Mouse (Mus musculus) cerebellum, postnatal 10 days (tissue): ENCODE measurements around the gene Psmd14.
A peak's percentile ranks its signal among the peaks of the same experiment; 100 is the strongest.

Source experiments
- DNase-seq, 2 experiments: peaks; one replicate each; pipeline ENCODE4 v3.0.0; 2021; ENCODE audit warnings: mixed read lengths in 2 of 2

Gene Psmd14

DNA sequence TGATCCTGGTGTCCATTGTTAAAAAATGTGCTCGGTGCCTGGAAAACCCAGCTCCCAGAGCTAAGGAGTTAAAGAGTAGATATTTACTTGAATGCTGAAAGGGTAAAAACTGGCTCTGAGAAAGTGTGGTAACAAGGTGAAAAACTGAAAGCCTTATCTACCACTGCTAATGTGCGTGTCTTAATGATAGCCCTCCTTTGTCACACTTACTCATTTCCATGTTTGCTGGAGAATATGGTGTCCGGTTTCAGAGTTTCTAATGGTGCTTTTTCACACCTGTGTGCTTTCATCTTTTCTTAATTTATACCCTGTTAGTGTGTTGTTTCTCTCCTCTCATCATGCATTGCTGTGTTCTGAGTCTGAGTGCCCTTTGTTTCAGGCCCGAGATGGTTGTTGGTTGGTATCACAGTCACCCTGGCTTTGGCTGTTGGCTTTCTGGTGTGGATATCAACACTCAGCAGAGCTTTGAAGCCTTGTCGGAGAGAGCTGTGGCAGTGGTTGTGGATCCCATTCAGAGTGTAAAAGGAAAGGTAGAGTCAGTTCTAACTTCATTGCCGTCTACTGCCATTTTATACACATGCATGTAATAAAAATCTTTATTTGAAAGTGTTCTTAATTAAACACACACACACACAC is 53.1 kb downstream of the Psmd14 start:
- DNase-seq: no peak

DNA sequence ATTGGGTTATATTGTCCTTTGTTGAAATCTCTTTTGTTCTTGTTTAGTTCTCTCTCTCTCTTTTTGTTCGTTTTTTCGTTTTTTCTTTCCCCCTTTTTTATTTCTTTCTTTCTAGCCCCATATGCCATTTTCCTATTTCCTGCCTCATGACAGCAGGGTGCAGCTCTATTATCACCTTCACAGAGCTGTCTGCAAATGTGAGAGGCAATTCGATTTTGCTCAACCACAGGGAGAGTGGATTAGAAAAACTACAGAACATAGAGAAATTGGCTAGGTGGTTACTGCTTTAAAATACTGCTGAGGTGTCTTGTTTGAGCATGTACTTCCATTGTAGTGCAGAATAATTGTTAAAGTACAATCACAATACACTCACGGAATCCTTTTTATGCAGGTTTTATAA is 54.0 kb downstream of the Psmd14 start:
- DNase-seq: no peak

DNA sequence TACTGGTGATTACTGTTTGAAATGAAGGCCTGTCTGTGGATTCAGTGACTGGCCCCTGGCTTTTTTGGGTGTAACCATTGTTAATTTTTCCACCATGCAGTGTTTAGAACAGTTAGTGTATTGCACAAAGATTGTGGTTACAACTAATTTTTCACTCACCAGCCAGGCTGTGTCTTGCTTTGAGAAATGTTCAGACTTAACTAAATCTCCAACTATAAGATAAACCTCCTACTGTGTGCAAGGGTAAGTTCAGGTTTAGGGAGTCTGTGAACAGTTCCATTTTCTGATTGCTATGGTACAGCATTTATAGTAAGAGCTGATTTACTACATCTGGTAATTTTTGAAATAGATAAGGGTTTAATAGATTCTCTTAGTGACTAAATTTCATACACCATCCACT is 69.3 kb downstream of the Psmd14 start:
- DNase-seq: no peak

DNA sequence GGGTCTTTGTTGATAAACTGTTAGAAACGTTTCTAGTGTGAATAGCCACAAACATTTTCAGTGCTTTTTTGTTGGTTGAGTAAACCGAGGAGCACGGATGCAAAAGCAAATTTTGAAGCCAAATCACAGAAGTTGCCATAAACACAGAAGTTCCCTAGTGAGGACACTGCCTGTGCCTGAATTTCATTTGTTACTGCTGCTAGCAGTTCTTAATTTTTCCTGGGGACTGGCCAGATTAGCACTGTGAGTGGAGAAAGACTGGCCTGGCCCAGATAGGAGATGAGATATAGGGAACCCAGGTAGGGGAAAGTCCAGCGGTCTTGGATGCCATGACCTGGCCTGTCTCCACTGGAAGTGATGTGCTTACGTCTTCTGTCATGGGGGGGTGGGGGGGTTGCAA is 83.5 kb downstream of the Psmd14 start:
- DNase-seq: peak; percentile 12 to 17

DNA sequence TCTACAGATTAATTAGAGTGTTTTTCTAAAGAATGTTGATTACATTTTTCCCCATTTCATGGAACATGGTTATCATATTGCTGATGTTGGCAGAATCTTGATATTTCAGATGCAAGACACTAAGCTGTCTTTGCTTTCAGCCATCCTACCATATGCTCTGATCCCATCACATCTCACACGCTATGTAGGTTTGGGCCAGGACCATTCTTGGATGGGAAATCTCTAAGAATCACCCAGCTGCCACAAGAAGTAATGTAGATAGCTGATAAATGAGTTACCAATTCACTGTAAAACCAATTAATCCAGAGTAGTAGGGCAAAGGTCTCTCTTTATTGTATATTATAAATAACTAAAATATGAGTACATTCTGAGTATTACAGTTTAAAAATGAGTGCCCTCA is 86.6 kb downstream of the Psmd14 start:
- no peak for DNase-seq

DNA sequence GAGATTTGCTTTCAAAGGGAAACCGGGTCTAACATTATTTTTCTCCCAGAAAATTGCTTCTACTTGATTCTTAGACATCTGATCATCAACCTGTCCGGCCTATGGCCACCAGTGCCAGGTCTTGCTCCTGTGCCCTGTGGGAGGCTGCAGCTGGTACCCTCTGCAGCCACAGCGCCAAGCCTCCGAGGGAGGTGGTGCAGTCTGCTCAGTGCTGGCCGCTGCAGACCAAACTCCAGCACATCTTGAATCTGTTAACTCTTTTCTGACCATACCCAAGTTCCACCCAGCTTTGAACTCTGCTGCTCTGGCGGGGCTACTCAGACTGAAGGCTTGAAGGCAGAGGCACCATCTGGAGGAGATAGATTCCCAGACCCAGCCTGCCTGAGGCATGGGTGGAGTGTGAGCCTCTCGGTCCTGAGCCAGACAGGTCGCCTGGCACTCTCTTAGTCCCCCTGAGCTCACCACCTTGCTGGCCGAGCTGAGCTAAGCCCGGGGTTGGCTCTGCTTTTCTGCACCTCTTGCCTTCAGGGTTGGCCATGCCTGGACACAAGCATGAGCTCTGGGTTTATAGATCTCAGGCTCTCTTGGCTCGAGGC is 91.3 kb downstream of the Psmd14 start, which contains the start of gene Tbr1:
TSS of gene Tbr1 (plus strand) at position 275 of the 596 bp plus-strand sequence.
- peak; percentile 71 to 81 for DNase-seq

DNA sequence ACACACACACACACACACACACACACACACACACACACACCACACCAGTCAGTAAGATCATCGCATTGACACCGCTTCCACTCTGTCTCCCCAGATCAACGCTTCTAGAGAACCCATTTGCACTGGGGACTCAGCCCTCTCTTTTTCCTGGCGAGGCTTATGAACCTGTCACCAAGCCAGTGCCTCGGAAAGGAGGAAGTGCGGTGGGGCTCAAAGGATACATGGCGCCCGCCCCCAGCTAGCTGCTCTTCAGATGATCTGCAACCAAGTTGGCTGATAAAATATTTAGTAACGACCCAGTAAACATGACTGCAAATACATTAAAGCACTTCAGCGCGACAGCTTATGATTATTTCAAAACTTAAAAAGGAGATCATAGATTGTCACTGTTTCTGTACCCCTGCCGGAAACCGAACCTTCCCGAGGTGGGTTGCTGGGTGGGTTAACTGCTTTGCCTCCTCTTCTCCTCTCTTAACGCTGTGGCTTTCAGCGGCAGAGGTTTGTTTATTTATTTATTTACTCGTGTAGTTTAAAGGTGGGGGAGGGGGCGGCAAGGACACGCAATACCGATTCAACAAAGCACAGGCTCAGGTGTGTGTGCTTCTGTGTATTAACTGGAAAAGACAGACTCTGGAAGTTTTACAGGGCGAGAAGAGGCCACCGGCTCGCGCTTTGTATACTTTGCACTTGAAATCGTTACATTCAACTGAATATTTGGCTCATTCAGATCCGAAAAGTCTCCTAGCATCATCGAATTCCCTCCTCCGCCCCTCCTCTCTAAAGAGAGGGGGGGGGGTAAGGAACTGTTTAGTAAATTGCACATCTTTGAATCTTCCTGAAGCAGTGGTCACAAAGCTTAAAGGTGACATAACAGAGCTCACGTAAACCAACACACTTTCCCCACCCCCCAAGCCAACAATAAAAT is 92.2 kb downstream of the Psmd14 start:
- peak; percentile 75 for DNase-seq

DNA sequence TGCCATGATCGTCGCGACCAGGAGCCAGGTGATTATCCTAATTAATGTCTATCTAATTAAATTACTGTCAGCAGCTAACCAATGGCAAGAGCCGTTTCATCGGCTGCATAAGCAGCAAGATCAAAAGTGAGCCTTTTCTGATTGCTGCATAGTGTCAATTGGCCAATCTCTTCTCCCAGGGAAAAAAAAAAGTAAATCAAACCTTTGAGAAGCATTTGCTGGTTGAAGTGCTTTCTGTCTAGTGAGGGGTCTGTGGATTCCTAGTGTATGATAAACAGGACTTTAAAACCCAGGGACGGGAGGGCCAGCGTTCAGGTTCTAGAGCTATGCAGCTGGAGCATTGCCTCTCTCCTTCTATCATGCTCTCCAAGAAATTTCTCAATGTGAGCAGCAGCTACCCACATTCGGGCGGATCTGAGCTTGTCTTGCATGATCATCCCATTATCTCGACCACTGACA is 92.9 kb downstream of the Psmd14 start:
- peak; percentile 39 to 56 for DNase-seq

DNA sequence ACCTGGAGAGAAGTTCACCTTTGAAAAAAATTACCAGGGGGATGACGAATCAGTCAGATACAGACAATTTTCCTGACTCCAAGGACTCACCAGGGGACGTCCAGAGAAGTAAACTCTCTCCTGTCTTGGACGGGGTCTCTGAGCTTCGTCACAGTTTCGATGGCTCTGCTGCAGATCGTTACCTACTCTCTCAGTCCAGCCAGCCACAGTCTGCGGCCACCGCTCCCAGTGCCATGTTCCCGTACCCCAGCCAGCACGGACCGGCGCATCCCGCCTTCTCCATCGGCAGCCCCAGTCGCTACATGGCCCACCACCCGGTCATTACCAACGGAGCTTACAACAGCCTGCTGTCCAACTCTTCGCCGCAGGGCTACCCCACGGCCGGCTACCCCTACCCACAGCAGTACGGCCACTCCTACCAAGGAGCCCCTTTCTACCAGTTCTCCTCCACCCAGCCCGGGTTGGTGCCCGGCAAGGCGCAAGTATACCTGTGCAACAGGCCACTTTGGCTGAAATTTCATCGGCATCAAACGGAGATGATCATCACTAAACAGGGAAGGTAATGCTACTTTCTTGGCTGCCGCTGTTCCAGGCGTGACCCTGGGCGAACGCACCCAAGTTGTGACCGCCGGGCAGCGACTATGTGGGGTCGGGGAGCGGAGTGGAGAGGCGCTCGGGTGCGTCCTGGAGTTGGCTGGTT is 93.5 kb downstream of the Psmd14 start:
- peak; percentile 53 to 61 for DNase-seq

DNA sequence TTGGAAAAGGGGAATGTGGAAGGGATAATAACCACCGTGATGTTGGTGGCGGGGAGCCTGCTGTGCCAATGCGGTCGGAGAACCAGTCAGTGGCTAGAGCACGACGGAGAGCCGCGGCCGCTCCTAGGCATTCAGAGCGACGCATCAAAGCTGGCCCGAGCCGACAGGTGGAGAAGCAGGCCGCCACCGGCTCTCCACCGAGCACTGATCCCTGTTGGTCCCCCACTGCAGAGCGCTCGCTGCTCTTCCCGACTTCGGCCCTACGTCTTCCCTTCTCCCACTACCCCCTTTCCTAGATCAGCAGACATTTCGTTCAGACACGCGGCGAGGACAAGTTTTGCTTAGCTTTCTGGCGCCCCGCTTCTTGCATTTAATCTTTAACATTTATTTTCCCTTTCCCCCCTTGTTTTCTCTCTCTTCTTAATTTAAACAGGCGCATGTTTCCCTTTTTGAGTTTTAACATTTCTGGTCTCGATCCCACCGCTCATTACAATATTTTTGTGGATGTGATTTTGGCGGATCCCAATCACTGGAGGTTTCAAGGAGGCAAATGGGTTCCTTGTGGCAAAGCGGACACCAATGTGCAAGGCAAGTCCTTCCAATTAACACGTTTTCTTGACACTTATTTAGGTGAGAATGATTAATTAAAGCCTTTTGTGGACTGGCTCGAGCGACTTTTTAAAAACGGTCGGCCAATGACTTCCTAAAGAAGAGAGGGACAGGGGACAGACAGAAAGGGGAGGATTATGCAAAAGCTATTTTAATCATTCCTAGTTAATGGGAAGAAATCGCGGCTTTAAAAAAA is 94.2 kb downstream of the Psmd14 start:
- DNase-seq: peak in 1 of 2 experiments; percentile 30

DNA sequence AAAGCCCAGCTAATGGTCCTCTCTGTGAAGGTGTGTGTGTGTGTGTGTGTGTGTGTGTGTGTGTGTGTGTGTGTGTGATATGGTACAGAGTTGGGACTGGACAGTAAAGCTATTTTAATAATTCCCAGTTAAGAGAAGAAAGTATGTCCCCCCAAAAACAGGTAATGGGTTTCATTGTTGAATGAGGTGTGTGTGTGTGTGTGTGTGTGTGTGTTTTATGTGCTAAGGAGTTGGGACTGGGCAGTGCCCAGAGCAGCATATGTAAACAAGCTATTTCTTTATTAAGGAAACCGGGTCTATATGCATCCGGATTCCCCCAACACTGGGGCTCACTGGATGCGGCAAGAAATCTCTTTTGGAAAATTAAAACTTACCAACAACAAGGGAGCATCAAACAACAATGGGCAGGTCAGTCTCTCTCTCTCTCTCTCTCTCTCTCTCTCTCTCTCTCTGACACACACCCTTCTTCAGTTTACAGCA is 94.9 kb downstream of the Psmd14 start:
- DNase-seq: peak in 1 of 2 experiments; percentile 16

DNA sequence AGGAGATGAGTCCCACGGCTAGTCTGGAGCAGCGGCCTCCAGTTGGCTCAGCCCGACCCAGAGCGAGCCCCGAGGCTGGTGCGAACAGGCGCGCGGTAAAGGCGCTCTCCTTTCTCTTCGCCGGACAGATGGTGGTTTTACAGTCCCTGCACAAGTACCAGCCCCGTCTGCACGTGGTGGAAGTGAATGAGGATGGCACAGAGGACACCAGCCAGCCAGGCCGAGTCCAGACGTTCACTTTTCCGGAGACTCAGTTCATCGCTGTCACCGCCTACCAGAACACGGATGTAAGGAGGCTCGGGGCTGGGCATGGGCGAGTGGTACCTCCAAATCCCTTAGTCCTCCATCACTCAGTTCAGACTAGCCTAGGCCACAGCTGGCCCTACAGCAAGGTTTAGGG is 95.7 kb downstream of the Psmd14 start:
- peak; percentile 81 to 86 for DNase-seq

DNA sequence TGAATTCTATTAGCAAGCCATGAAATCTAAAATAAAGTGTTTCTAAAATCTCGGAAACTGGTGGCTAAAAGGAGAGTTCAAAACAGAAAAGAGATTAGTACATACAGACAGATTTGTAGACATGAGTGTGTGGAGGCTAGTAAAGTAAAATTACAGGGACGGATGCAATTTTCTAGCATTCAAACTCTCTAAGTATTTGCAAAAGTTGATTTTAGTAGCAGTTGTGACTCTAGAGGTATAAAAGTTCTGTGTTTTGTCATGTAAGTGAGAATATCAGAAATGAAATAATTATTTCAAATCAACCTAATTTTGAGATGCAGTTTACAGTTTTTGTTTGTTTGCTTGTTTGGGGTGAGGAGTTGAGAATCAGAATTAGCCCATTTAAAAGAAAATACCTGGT is 96.3 kb downstream of the Psmd14 start:
- DNase-seq: no peak

DNA sequence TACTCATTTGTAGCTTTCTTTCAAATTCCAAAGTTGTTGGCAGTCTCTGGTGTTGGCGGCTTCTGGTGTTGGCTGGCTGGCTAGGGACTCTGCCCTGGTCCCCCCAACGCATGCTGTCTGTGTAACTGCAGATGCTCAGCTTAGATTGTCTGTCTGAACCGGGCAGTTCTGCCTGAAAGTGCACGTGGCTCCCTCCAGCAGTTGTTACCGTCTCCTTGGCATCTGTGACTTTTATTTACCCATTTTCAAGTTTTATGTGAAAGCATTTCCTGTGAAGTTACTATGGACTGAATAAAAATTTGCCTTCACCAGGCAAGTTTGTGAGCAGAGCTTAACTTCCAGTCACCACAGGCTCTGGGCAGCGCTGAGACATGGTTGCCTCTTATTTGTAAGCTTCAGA is 97.3 kb downstream of the Psmd14 start:
- DNase-seq: peak; percentile 34 to 56

DNA sequence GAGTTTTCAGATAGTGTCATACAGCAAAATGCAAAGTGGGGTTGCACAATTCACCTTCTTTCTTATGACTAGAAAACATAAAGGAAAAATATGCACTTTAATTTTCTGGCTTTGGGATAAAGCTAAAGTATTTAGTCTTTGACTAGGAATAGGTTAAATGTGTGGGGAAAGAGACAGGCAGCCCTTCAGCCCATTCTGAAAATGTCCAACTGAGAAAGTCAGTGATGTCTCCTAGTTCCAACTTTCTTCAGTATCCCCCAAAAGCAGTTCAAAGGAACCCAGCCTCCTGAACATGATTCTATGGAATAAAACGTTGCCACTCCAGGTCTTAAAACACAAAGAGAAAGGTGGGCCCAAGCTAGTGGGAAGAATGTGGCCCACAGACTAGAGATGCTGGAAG is 97.9 kb downstream of the Psmd14 start:
- no peak for DNase-seq

DNA sequence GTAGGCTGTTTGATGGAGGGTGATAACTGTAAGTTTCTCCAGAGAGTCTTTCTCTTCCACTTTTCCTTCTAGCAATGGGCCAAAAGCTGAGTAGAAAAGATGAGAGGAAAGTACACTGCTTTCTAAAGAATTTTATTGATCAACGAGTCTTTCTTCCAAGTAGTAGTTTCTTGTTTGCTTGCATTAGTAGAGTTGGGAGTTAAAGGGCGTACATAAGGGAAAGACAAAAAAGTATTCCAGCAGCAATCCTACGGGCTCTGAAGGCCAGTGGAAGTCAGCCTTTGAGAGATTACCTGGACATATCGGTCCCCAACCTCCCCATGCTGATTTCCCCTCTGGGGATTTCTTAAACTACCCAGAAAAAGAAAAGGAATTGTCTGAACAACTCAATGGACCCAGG is 99.3 kb downstream of the Psmd14 start:
- DNase-seq: no peak

DNA sequence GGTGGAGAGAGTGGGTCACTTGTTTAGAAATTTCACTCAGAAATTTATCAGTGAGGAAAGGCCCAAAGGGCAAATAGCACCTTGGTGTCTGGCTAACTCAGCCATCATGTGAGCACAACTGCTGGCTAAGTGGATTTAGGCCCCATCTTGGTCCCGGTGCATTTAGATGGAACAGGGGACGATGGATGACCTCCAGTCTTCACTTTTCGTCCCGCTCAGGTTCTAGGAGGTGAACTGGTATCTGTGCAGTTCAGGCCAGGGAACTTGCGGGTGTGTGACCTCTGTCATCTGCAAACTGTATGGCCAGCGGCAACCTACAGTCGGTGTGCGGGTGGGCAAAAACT is 99.6 kb downstream of the Psmd14 start:
- DNase-seq: no peak

DNA sequence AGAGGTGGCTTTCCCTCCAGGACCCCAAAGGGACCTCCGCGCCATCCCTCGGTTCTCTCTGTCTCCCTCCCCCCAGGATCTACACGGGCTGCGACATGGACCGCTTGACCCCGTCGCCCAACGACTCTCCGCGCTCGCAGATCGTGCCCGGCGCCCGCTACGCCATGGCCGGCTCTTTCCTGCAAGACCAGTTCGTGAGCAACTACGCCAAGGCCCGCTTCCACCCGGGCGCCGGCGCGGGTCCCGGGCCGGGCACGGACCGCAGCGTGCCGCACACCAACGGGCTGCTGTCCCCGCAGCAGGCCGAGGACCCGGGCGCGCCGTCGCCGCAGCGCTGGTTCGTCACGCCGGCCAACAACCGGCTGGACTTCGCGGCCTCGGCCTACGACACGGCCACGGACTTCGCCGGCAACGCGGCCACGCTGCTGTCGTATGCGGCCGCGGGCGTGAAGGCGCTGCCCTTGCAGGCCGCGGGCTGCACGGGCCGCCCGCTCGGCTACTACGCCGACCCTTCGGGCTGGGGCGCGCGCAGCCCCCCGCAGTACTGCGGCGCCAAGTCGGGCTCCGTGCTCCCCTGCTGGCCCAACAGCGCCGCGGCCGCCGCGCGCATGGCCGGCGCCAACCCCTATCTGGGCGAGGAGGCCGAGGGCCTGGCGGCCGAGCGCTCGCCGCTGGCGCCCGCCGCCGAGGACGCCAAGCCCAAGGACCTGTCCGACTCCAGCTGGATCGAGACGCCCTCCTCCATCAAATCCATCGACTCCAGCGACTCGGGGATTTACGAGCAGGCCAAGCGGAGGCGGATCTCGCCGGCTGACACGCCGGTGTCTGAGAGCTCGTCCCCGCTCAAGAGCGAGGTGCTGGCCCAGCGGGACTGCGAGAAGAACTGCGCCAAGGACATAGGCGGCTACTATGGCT is 100.3 kb downstream of the Psmd14 start:
- peak; percentile 74 to 79 for DNase-seq

DNA sequence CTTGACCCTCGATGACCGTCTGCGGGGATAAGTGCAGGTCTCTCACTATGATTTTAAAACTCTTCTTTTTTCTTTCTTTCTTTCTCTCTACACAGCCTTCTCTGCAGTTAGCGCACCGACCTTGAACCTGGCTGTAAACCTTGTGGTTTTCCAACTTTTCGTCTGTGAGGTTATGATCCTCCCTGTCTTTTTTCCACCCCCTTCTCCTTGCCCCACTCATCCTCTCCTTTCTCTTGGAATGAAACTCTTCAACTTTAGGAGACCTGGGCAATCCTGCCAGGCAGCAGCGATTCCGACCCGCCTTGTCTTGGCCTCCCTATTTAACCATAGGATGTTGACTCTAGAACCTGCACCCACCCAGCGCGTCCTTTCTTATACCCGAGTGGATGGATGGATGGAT is 101.0 kb downstream of the Psmd14 start:
- DNase-seq: peak in 1 of 2 experiments; percentile 10

DNA sequence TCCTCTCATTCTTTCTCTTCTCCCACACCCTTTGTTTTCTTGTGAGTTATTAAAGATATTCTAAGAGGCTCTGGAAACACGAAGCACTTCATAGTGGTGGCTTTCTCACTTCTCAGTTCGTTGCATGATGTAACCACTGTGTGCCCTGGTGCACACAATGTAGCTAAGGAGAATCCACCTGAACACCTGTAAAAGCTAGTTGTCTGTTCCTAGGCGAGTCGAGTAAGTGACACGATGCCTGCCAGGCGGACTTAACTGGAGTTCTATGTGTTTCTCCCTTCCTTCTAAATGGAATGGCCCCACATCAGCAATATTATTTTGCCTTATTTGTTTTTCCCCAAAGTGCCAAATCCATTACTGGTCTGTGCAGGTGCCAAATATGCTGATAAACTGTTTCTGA is 101.6 kb downstream of the Psmd14 start:
- DNase-seq: peak in 1 of 2 experiments; percentile 14

DNA sequence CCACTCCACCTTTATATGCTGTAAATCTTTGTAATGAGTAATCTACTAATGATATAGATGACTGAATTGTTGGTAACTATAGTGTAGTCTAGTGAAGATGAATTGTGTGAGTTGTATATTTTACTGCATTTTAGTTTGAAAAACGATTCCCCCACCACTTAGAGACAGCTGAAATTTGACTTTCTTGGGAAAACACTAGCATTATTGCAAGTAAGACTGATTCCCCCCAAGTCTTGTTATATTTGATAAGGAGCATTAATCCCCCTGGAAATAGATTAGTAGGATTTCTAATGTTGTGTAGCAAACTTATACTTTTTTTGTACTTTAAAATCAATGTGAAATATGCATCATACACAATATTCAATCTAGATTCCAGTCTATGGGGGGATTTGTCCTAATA is 102.0 kb downstream of the Psmd14 start:
- DNase-seq: no peak
